Mouse (Mus musculus) adrenal gland, adult 8-10 months (tissue): Measurements from ENCODE around the gene Myb. TPM values are rescaled to one million over a fixed set of nuclear protein-coding genes. Genes with fewer than 3 reads are reported as not detected.
A peak's percentile ranks its signal among the peaks of the same experiment; 100 is the strongest.
"Not testable (repeated sequence)": the region's sequence is repeated elsewhere in the genome, so short reads cannot be mapped to it uniquely, and the experiment has no call there.

ENCODE experiments used
- DNase-seq: peaks from one replicate; pipeline ENCODE4 v3.0.0; 2022
- total RNA-seq, 4 experiments: library from RNA; stranded (reverse); gene quantifications; 2 replicates each; pipeline ENCODE4 v1.2.4; 2022

Myb gene
- total RNA-seq, 4 experiments from 2014 or later = not detected

DNA sequence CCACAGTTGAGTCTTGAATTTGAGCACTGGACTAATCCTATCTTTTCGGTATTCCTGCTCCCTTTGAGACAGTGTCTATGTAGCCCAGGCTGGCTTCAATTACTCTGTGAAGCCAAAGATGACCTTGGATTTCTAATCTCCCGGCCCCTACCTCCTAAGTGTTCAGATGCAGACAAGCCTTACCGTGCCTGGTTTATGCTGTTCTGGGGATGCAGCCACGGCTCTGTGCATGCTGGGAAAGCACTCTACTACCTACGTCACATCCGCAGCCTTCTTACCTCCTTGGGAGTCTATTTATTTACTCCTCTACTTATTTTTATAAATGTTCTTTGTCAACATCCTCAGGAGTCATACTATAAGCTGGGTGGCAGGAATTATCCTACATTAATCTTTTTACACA lies 7.1 kb upstream of the Myb start:
- DNase-seq = no peak

DNA sequence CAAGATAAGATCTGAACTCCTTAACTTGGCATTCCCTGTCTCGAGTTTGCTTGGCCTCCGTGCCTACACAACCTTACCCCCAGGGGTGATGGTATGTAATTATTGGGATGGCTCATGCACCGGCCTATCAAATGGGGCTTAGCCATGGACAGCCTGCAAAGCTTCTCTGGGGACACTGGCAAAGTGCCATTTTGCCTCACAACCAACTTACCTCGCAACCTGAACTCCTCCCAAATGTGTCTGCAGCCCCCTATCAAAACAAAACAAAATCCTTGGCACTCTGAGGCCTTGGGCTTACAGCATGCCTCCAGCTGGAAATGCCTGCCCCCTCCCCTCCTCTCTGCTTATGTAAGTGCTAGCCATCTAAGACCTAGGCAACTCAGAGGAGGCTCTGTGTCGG lies 6.4 kb upstream of the Myb start:
- DNase-seq = no peak

DNA sequence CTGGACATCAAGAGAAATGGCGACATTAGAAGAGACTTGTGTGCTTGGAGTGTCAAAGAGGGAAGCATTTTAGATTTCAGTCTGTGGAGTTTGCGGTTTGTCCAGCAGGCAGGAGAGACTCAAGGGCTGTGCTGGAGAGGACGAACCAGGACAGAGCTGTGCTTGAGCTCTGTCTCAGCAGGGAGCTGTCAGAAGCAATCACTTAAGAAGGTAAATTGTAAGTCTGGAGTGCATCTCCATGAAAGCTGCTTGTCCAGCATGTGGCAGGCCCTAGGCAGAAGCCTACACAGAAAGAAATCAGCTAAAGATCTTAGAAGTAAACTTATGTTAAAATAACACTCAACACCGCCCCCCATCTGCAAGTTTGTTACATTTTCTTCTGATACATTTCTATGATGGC lies 4.6 kb upstream of the Myb start:
- DNase-seq = no peak

DNA sequence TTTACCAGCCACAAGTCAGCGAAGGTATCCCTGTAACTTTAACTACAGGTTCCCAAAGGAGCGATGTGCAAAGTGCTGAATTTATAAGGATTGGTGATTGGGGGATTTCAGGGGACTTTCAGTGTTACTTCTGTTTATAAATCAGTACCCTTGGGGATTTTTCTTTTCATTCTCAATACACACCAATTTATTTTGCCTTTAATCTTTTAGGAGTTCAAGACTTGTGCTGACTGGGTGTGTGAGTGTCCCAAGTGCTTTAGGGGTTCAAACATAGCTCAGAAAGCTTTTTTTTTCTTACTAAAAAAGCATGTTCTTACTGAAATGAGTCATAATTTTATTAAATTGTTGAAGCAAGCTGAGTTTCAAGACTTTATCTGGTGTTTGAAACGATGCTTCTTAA lies 1.3 kb upstream of the Myb start:
- no peak for DNase-seq

DNA sequence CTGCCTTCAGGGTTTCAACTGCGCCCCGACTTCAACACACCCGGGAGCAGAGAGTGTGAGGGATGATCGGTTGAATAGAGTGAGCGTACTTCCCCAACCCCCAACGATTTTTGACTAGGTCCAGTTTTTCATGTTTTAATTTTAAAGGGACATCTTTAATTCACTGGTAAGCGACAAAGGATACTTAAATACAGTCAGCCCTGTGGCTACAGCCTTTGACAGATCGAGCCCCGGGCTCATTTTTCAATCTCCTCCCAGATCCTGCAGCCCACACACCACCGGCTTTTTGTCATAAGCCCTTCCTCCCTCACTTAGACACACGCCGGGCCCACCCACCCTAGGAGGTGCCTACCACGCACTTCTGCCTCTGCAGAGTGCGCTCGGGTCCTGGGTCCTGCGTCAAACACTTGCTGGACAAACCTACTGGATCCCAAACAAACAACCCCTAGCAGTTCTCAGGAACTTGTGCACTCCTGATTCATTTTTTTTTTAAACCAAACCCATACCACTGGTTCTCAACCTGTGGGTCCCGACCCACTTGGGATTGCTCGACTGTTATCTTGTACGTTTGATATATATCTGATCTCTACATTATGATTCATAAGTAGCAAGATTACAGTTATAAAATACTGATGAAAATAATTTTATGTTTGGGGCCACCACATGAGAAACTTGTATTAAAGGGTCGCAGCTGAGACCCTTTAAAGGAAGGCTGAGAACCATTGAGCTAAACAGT lies 743 bp upstream of the Myb start:
- no peak for DNase-seq

DNA sequence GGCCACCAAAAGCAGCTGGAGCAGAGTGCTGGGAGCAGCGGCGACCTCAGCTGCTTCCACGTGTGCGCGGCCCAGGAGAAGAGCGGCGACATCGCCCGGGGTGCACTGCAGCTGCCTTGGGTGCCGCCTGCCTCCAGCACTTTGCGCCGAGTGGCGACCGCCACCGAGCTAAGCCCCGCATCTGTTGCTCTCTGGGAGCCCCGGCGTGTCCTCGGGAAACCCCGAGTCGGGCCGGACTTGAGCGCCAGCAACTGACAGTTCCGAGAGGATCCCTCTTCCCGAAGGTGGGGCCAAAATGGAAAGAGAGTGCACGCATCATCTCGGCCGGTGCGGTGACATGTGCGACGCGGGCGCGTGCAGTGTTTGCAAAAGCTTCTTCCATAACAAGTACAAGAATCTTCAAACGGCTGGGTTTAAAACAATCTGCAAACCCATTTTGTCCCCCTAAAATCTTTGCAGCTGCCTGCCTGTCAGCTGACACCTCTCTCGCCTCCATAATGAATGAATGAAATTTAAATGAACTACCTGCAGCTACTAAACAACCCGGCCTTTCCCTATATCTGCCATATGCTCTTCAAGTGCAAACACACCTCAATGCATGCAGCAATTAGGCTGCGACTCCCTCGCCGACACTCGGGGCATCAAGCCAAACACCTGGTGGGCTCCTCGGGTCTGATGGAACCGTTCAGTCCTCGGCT lies 938 bp downstream of the Myb start:
- no peak for DNase-seq

DNA sequence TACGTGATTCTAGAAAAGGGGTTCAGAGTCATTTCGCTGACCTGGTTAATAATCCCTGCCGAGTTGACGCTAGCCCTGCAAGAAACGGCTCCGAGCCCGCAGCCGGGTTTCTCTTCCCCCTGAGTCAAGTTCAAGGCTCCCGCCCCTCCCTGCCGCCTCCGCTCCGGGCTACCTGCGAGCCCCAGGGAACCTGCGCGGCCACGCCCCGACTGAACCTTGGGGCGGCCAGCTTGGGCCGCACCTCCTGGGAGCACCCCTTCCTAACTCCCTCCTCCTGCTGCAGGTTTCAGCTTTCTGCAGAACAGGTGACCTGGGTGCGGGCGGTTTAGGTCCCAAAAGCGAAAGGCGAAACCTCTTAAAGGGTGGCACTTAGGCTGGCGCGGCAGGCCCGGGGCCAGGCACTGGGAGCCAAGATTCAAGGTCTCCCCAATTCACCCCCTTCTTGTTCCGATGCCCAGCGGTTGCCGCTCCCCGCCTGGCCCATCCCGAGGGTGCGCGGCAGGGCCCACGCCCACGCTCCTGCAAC lies 1.8 kb downstream of the Myb start:
- no peak for DNase-seq

DNA sequence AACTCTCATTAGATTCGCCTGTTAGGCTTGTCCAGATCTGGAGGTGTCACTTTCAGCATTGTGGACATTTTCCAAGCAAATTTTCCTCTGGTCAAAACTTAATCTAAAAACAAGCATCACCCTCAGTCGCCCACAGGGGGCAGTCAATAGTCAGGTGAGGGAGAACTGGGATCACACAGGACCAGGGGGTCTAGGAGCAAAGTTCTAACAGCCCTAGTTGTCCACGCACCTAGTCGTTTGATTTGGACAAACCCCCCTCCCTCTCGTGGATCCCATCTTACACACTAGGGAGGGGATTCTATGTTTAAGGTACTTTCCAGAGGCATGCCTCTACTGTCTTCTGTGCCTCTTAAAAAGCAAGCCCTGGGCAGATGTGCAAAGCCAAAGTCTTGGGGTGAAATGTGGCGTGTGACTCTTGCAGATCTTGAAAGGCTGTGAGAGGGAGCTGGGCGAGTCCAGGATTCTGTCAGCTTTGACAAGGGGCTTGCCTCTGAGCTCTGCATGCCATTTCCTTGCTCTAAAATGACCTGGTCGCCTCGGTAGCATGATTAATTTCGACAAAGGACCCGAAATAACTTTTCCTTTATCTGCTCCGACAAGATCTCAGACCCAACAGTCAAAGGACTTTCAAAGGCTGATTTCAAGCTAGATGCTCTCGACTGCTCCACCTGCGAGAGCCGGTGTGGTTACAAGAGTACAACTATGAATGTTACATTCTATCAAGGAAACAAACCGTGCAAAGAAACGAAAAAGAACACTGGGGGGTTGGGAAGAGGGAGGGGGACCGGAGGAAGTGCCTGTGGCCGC lies 2.5 kb downstream of the Myb start:
- no peak for DNase-seq

DNA sequence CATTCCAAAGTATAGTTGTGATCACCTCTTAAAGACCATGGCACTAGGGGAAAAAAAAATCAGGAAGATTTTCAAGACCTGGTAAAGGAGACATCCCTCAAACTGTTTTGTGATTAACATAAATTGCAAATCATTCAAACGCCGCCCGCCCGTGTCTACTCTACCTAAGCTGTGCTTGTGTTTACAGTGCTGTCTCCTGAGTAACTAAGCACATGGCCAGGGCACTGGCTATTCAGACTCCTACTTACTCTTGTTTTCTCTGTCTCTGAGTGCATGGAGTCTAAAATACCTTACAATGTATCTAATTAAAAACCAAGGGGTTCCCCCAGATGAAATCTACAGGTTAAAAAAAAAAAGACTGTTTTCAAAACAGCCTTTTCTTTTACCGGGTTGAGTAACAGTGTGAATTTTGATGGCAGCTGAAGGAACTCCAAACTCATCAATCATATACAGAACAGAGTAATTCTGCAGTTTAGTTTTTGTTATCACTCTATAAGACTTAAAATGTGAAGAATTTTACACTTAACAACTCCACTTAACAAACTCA lies 3.8 kb downstream of the Myb start:
- no peak for DNase-seq

DNA sequence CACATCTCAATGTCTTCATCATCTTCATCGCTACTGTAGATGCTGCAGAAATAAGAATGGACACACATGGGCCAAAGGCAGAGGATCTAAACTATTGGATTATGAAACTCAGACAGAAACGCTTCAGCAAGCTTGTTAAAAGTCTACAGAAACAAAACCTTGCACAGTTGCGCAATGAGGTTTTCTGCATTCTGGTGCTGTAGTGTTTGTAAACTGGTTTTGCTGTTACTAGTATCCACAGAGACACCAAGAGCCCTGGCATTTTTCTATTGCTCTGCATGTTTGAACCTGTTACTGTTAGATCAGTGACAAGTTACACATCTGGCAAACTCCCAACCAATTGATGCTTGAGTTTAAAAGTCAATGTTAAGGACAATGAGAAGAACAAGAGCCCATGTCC lies 4.4 kb downstream of the Myb start:
- DNase-seq = no peak

DNA sequence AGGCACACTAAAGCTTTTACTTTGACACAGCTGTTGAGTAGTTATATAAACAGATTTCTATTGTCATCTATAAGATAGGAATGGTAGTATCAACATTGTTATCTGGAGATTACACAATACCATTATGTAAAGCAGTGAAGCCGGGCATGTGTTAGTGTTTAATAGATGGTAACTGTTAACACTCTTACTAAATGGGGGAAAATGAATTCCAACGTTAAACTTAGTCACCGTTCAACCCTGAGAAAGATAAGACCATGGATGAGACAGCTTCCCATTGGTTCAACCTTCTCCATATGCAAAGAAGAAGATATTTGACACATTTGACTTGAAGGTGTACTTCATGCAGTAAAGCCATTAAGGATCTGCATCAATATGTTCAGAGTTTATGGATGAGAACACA lies 5.9 kb downstream of the Myb start:
- no peak for DNase-seq

DNA sequence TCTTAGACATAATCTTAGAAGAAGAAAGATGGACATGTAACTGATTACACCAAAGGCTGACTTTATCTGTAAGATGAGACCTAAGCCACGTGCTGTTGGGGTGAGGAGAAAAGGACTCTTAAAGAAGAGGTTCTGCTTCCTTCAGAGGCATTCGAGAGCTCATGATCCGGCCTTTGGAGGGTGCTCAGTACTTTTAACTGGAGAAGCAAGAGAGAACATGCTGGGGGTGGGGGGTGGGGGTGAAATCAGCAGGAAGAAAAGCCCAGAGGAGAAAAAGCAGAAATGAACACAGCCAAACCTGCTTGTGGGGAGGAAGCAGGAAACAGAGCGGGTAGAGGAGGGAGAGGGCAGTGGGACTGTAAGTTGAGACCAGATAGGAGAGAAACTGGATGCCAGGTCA lies 7.4 kb downstream of the Myb start:
- DNase-seq = no peak

DNA sequence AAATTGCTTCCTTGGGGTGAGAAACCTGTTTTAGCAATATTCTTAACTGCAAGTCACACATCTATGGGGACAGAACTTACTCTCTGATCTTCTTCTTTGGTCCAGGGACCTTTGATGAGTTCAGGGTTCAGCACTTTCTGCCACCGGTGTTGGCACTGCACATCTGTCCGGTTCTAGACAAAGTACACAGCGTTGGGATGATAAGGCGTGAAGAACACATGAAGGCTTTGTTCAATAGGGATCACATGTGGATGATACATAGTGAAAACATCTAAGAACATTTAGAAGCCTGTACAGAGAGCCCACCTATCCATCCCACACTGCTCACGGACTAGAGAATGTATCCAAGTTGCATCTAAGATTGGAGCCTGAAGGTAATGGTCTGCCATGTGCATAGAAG lies 8.0 kb downstream of the Myb start:
- DNase-seq = no peak

DNA sequence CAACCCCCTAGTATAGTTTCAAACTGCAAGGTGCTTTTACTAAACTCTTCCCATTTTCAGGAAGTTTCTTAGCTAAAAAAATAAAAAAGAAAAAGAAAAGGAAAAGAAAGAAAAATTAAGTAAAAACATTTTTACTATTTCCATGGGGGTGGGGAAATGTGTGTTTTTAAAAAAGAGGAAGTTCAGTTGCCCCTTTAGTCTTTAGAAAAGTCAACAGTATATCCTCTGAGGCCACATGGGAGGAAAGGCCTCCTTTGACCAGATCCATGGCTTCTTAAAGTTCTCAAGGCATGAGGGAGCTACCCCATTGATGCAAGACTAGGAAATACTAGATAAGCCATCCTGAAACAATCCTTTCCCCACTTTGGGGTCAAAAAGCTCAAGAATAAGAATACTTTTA lies 9.5 kb downstream of the Myb start:
- DNase-seq = no peak

DNA sequence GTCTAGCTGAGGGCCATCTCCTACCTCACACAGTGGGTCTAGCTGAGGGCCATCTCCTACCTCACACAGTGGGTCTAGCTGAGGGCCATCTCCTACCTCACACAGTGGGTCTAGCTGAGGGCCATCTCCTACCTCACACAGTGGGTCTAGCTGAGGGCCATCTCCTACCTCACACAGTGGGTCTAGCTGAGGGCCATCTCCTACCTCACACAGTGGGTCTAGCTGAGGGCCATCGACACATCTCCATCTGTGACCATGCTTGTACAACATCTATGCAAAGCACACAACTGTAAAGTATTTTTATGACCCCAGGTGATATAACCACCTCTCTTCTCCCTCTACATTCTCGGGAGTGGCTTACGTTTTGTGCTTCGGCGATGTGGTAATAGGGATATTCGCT lies 10.8 kb downstream of the Myb start:
- DNase-seq = not testable (repeated sequence)

DNA sequence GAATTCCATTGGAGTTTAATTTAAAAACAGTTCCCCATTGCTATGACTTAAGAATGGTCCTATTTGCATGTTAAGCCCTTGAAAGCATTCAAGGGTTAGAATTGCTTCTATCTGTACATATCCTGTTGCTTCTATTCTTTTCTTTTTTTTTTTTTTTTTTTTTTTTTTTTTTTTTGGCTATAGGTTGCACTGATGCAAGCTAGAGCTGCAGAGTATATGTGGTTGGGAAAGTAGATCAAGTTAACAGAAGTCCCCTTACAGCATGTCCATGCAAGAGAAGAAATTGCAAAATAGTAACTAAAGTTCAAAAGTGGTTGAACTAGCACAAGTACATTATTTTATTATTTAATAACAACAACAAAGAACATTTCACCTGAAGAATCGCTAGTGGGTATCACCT lies 14.1 kb downstream of the Myb start:
- no peak for DNase-seq

DNA sequence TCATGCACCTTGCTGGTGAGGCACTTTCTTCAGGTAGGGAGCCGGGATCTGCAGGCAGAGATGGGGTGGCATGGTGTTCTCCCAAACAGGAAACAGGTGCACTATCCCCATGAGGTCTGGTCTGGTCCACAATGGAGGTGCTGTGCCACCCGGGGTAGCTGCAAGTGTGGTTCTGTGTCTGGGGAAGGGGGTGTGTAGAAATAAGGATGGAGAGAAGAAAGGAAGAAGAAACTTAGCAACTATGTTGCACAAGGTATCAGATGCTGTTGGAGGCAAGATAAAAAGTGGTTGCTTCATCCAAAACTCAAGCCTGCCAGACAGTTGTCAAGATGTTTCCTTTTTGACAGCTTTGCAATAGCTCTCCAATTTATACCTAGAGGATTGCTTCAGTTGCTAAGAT lies 14.5 kb downstream of the Myb start:
- no peak for DNase-seq

DNA sequence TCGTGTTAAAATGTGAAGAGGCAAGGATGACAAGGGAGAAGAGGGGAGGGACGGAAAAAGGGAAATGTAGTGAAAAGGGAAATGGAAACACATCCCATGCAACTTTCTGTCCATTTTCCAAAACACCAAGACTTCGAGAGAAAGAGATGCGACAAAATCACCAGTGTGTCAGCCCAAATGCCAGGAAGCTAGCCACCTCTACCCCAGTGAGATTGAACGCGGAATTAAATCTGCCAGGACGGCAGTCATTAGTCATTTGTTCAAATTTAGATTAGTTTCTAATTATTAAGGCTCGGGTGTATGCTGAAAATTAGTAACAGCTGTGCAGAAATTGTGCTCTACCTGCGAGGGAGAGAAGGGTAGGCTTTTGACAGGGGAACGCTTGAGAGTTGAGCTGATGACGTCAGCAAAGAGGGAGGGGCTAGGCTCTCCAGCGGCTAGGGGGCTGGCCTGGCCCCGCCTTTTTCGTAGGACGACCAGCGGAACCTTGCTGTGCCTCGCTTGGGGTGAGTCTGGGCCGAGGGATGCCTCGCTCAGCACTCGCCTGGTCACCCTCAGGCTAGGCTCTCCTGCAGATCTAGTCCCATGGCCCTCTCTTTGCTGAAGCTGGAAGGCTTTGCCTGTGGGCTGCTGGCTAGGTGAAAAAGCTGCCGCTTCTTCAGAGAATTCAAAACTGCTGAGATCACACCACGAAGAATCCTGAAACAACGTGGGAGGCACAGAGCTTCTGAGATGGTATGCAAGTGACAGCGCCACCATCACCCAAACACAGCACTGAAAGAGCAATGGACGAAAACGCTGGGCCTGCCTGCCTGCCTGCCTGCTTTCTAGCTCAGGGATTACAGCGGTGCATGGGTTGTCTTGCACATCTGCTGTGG lies 15.9 kb downstream of the Myb start:
- DNase-seq = peak; percentile 28

DNA sequence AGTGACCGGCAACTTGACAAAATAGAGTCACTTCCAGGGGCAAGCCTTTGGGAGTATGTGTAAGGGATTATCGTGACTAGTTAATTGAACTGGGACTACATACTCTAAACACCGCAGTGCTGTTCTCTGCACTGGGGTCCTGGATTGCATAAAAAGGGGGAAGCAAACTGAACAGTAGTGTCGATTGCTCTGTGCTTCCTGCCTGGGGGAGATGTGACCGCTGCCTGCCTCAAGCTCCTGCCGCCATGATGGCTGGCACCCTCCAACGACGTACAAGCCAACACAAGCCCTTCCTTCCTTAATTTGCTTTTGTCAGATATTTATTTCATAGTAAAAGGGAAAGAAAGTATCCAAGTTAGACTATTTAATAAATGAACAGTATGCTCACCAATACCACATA lies 25.5 kb downstream of the Myb start:
- DNase-seq = no peak

DNA sequence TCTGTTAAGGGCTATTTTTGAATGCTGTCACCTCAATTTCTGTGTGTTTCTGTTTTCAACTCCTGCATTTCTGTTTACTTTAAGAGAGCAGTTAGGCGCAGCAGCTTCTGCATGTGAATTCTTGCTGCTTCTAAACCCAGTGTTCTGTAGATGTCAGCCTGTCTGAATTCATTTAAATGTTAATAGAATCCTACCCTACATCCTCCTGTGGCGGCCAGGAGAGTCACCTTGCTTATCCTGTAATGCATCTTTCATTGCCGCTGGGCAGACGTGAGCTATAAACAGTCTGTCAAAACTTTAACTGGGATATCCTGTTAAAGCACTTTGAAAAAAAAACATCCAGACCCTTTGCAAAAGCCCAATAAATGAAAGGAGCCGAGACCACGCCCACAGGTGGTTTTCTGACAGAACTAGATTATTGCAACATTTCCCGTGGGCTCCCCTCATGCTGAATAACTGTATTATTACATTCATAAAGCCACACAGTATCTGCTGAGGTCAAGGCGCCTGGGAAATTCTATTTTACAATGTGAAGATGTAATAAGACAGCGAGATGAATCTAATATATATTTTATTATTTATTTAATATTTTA lies 29.8 kb downstream of the Myb start:
- no peak for DNase-seq

DNA sequence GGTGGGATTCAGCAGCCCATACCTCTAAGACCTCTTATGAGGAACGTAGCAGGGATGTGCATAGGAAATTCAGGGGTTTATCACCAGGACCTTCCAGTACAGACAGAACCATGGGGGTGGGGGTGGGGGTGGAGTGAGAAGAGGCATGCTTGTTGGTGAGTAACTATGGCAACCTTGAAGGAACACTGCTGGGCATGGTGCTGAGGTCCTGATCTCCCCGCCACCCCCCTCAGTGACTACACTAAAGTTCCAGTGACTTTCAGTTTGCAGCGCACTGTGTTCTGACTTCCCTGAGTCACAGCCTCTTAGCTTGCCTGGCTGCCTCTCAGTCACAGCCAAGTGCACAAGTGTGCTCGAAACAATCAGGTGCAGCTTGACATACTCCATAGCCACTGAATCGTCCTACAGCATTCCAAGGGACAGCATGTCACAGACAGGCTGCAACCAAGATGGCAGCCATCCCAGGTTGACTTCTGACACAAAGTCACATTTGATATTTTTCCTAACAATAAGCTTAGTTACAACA lies 32.6 kb downstream of the Myb start:
- no peak for DNase-seq
